Mouse (Mus musculus) forebrain, embryonic 13.5 days (tissue): ENCODE data around the gene Minar1. TPM values are rescaled to one million over a fixed set of nuclear protein-coding genes. Genes with fewer than 3 reads are reported as not detected.
A peak's percentile ranks its signal among the peaks of the same experiment; 100 is the strongest.

ENCODE experiments used
- ATAC-seq: fragments of 200-750 bp; cut with Nextera tagmentation; 2 replicates; pipeline ENCODE4 v1.8.0; 2017
- H3K27ac ChIP-seq: fragments of 300-500 bp; sonication (generic); 2 replicates; pipeline ENCODE4 v1.5.1; 2015; ENCODE audit warnings: inconsistent platforms, mild to moderate bottlenecking, moderate library complexity
- H3K27me3 ChIP-seq: fragments of 300-500 bp; sonication (generic); 2 replicates; pipeline ENCODE4 v1.6.1; 2015; ENCODE audit warnings: mild to moderate bottlenecking, inconsistent platforms
- H3K36me3 ChIP-seq: fragments of 300-500 bp; sonication (generic); 2 replicates; pipeline ENCODE4 v1.6.1; 2015; ENCODE audit warnings: mild to moderate bottlenecking, inconsistent platforms; ENCODE audit not compliant: poor library complexity, severe bottlenecking
- H3K4me1 ChIP-seq: fragments of 300-500 bp; sonication (generic); 2 replicates; pipeline ENCODE4 v1.6.1; 2015; ENCODE audit warnings: inconsistent platforms
- H3K4me2 ChIP-seq: fragments of 300-500 bp; sonication (generic); 2 replicates; pipeline ENCODE4 v1.6.1; 2015; ENCODE audit warnings: inconsistent platforms, mild to moderate bottlenecking, moderate library complexity
- H3K4me3 ChIP-seq: fragments of 300-500 bp; sonication (generic); 2 replicates; pipeline ENCODE4 v1.5.1; 2015; ENCODE audit warnings: mild to moderate bottlenecking, inconsistent platforms
- H3K9ac ChIP-seq: fragments of 300-500 bp; sonication (generic); 2 replicates; pipeline ENCODE4 v1.6.1; 2015; ENCODE audit warnings: mild to moderate bottlenecking, inconsistent platforms
- H3K9me3 ChIP-seq: fragments of 300-500 bp; sonication (generic); replicated peaks from 2 replicates; pipeline ENCODE4 v1.6.1; 2016; ENCODE audit warnings: inconsistent platforms
- WGBS: fragments of 180-500 bp; shearing (Covaris S2); methylation state at CpG from one replicate; pipeline ENCODE4 v1.1.7; 2015; 5-methylcytosine and 5-hydroxymethylcytosine counted together
- polyA plus RNA-seq: library from polyadenylated mRNA; unstranded; fragments of >200 nt; fragmentation: Nextera tagmentation; extraction: Ambion mirVana; gene quantifications from 2 replicates; pipeline ENCODE4 v1.2.1, GENCODE M21; 2015

Gene Minar1
- polyA plus RNA-seq, 1 experiment from 2014 or later: 0.19 TPM

DNA sequence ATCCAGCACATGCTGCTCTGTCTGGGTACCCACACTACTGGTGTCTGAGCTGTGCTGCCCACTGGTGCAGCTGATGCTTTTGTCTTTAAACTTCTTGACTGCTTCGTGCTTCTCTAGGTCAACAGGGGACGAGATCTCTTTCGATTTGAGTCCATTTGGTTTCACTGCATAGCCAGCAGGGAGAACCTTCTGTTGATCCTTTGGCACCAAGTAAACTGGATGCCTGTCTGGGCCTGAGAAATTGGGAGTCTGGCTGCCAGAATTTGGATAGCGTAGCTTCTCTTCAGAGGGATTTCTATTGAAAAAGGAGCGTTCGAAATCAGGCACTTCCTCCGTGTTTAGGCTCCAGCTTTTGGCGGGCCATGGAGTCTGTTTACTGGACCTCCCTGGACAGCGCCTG is 21.0 kb downstream of the Minar1 start:
- H3K27me3 ChIP-seq: no peaks in the 10 kb centered on the region
- no peak overlapping the region for H3K4me2 ChIP-seq
- H3K36me3 ChIP-seq: no peaks in the 10 kb centered on the region
- H3K27ac ChIP-seq: no peak overlapping the region
- no peak overlapping the region for H3K9ac ChIP-seq
- no peak overlapping the region for H3K4me3 ChIP-seq
- ATAC-seq: no peak
- no peaks in the 10 kb centered on the region for H3K9me3 ChIP-seq
- H3K4me1 ChIP-seq: no peaks in the 10 kb centered on the region
- WGBS: 91% methylated on average over 9 of the region's 9 CpGs

DNA sequence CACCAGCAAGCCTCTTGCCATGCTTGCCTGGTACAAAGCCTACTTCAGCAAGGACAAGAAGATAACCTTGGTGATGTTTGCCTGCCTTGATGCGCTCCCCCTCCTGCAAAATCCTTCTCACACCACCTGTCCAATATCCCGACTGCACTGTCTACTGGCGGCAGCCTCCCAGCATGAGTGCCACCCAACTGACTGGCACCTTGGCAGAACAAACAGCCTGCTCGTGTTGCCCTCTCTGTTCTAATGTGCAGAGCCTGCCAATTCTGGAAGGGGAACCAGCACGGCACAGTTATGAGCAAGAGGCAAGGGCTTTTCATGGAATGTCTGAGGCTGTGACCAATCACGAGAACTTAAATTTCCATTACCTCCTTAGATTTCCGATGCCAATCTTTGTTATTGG is 22.2 kb downstream of the Minar1 start:
- H3K27ac ChIP-seq: no peak overlapping the region
- 0 out of 2 replicates have a peak, but pooled peaks have one; percentile 38 for ATAC-seq
- 89% methylated on average over 7 of the region's 7 CpGs for WGBS

DNA sequence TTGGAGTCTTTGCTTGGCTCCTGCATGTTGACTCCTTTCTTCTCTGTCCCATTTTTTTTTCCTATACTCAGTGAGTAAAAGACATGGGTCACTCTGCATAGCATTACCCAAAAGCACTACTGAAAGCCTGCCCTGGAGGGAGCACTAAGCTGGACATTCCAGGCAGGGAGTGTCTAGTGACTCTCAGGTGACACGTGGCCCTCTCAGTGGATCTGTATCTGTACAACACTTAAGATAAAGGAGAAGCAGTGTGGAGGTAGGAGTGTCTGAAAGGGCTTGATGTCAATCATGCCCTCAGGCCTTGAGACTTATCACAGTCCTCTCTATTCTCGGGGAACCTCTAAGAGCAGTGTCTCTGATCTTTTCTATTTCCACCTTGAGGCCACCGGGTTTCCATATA is 25.9 kb downstream of the Minar1 start:
- Histone ChIP-seq H3K36me3 (no peaks in the 10 kb centered on the region), H3K9me3 (no peaks in the 10 kb centered on the region), H3K9ac (no peak overlapping the region), H3K27me3 (no peaks in the 10 kb centered on the region), H3K27ac (no peak overlapping the region), H3K4me1 (no peaks in the 10 kb centered on the region), H3K4me3 (no peak overlapping the region), H3K4me2 (no peak overlapping the region)
- no peak for ATAC-seq
- WGBS: 80% methylated on average over 3 of the region's 3 CpGs

More for the DNA sequence above, 22.2 kb downstream of the Minar1 start:
- Histone ChIP-seq H3K4me3 (no peak overlapping the region), H3K4me1 (no peaks in the 10 kb centered on the region), H3K4me2 (no peak overlapping the region), H3K36me3 (no peaks in the 10 kb centered on the region), H3K9me3 (no peaks in the 10 kb centered on the region), H3K9ac (no peak overlapping the region), H3K27me3 (no peaks in the 10 kb centered on the region)

DNA sequence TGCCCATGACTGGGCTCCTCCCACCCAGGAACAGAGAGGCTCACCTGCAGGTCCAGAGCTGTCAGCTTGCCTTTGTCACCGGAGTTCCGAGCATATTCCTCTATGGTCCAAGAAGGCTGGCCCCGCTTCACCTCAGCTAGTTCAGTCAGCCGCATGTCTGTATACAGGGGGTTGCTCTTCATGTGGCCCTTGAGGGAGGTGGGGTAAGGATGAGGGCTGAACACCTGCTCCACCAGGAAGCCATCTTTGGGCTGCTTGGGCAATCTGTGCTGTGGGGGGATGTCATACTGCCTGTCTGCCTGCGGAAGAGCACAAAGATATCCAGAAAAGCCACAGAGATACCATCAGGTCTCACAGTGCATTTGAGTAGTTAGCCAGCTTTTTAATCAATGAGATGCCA is 26.5 kb downstream of the Minar1 start:
- no peaks in the 10 kb centered on the region for H3K36me3 ChIP-seq
- H3K4me1 ChIP-seq: no peaks in the 10 kb centered on the region
- no peak overlapping the region for H3K9ac ChIP-seq
- no peak overlapping the region for H3K27ac ChIP-seq
- no peaks in the 10 kb centered on the region for H3K9me3 ChIP-seq
- WGBS: 96% methylated on average over 5 of the region's 5 CpGs
- H3K4me3 ChIP-seq: no peak overlapping the region
- H3K27me3 ChIP-seq: no peaks in the 10 kb centered on the region
- no peak overlapping the region for H3K4me2 ChIP-seq
- no peak for ATAC-seq

DNA sequence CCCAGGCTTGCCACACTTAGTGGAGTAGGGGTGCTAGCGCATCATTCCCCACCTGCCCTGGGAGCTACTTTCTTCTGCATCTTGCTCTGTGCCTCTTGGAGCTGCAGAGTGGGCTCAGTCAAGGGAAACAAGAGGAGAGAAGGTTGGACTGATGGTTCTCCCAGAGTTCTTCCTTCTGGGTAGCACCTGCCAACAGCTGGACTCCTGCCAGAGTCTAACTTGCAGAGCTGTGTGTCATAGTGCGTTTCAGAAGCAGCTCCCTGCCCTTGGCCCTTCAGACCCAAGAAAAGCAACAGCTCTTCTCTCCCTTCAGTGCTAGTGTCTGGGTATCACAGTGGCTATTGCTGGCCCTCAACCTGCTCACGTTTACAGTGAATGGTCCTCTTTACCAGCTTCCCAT is 30.5 kb downstream of the Minar1 start:
- H3K4me1 ChIP-seq: no peaks in the 10 kb centered on the region
- no peaks in the 10 kb centered on the region for H3K27me3 ChIP-seq
- no peak for ATAC-seq
- H3K9me3 ChIP-seq: no peaks in the 10 kb centered on the region
- no peaks in the 10 kb centered on the region for H3K36me3 ChIP-seq
- no peak overlapping the region for H3K4me3 ChIP-seq
- H3K27ac ChIP-seq: no peak overlapping the region
- no peak overlapping the region for H3K4me2 ChIP-seq
- WGBS: 76% methylated on average over 3 of the region's 3 CpGs
- no peak overlapping the region for H3K9ac ChIP-seq

DNA sequence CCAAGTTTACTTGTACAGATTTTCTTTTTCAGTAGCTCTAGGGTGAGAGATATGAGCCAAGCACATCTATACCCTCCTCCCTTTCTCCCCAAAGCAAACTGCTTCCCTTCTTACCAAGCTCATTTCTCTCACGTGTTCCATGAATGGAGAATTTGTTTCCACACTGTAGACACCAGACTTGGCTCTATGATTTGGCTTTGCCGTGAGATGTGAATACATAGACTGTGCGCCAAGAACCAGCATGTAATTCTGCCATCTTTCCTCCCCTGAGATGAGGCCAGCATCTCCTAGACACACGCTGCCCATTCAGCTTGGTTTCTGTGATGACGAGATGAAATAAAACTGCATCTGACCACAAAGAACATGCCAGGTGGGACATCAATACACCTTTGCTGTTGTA is 44.5 kb downstream of the Minar1 start:
- 86% methylated on average over 5 of the region's 5 CpGs for WGBS
- 0 out of 2 replicates have a peak, but pooled peaks have one; percentile 24 for ATAC-seq

DNA sequence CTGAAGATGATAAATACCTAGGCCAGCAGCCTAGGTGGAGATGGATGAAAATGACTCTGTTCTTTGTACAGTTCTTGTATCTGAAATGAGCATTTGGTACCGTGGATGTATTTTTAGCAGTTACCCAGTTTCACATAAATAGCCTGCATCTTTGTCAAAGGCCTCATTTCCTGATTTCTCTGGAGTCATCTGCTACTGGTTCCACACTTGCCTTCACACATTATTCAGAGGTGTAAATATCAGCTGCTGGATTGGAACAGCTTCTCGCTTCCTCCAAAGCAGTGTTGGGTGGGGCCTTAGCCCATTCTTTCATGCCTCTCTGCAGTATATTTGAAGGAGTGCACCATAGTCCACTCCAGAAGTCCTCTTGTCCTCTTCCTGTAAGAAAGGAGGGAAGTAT is 70.3 kb downstream of the Minar1 start:
- no peak for ATAC-seq
- 81% methylated on average over 2 of the region's 2 CpGs for WGBS

More for the DNA sequence above, 44.5 kb downstream of the Minar1 start:
- Histone ChIP-seq H3K4me1 (no peaks in the 10 kb centered on the region), H3K27me3 (no peaks in the 10 kb centered on the region), H3K4me3 (no peak overlapping the region), H3K4me2 (no peak overlapping the region), H3K9me3 (no peaks in the 10 kb centered on the region), H3K9ac (no peak overlapping the region), H3K36me3 (no peaks in the 10 kb centered on the region), H3K27ac (no peak overlapping the region)

More for the DNA sequence above, 70.3 kb downstream of the Minar1 start:
- Histone ChIP-seq H3K4me2 (no peak overlapping the region), H3K4me3 (no peak overlapping the region), H3K27me3 (no peaks in the 10 kb centered on the region), H3K9me3 (no peaks in the 10 kb centered on the region), H3K27ac (no peak overlapping the region), H3K36me3 (no peaks in the 10 kb centered on the region), H3K9ac (no peak overlapping the region), H3K4me1 (no peaks in the 10 kb centered on the region)

Other genes with a start within 250 kb of the Minar1 start
- 40.9 and 42.4 TPM in 2 replicates for gene Tmed3, start 81.9 kb upstream of the Minar1 start, polyA plus RNA-seq
- gene Ankrd34c, start 115.3 kb upstream of the Minar1 start, polyA plus RNA-seq: not detected in 2 replicates